Comparison of ENCODE assay signal across 1 mouse cellular context in genomic region chr16:55890346-55891136, GRCm38 (mm10).
TF ChIP-seq lines count a peak whose summit lies in the region.

No protein-coding gene starts in this region.

TF ChIP-seq in MEL, 35 proteins besides CTCF, POLR2A, EP300 and RAD21:
- TF ChIP-seq POLR2AphosphoS2 (IDR thresholded peaks at IDR 0.05; ENCODE audit: low read length) (no peak), GATA1 (IDR thresholded peaks at IDR 0.05; ENCODE audit: low read depth, low read length) (peak; percentile 89), RCOR1 (IDR thresholded peaks at IDR 0.05; ENCODE audit: low read depth, low read length) (0 out of 2 replicates have a peak, but pooled peaks have one; percentile 10), ETS1 (IDR thresholded peaks at IDR 0.05; ENCODE audit: low read depth, low read length) (peak; percentile 70)
